Mouse (Mus musculus) small intestine, adult 2 months (tissue): ENCODE results near the gene Stx11.

ENCODE experiments used
- CTCF ChIP-seq: fragments of 200-500 bp; IDR thresholded peaks from 2 replicates; pipeline ENCODE4 v1.5.1; 2012; ENCODE audit warnings: low read depth, mild to moderate bottlenecking, control low read depth, inconsistent platforms, low read length, moderate library complexity, mixed read lengths; ENCODE audit not compliant: insufficient replicate concordance, insufficient read length; ENCODE audit errors: extremely low read depth
- POLR2A ChIP-seq: fragments of 200-500 bp; IDR thresholded peaks from 2 replicates; pipeline ENCODE4 v1.6.1; 2012; ENCODE audit warnings: low read depth, mild to moderate bottlenecking, control low read depth, inconsistent platforms, low read length, moderate library complexity

DNA sequence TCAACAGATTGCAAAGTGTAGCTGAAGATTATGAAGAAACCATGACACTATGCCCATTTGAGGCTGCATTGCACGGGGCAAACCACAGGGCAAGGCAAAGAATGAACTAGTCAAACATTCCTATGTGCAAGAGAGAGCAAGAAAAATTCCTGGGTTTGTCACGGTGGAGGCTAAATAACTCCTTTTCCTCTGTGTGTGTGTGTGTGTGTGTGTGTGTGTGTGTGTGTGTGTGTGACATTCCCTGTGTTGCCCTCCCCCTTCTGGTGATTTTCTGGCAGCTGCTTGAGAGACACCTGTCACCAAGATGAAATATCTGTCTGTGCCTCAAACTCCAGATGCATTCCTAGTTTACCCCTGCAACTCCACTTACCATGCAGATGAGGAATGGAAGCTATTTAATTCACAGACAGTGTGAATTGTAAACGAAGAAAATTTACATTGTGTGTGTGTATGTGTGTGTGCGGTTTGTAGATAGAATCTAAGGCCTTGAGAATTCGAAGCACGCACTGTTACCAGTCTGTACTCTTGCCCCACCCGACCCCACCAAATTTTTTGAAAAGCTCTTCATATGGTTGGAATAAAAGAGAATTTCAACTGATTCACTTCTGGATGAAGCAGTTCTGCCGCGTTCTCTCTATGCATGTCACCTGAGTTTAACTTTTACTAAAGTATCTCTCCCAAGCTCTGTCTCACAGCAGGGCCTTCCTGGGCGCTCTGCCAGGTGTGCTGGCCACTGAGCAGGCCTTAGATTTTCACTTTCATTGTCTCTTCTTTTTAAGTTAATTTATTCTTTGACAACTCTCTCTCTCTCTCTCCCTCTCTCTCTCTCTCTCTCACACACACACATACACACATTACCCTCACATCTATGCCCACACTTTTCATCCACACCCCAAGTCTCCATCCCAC lies 32.4 kb downstream of the Stx11 start:
- TF ChIP-seq CTCF, result no peak
- TF ChIP-seq POLR2A, result no peak
